Mouse (Mus musculus): ENCODE measurements around the gene Fadd.

Gene Fadd

GRCm38 (mm10) chr7:144536367-144536766 is 45.9 kb downstream of the Fadd start:
- in situ Hi-C loops (cut with MboI, MseI), result no loop called here

- in situ Hi-C loops (cut with MboI, MseI), result no loop called here
Measured at GRCm38 (mm10) chr7:144534773-144535172, 47.5 kb downstream of the Fadd start.

- in situ Hi-C loops (cut with MboI, MseI), result no loop called here
Measured at GRCm38 (mm10) chr7:144531585-144532378, 50.5 kb downstream of the Fadd start.

- in situ Hi-C loops (cut with MboI, MseI), result no loop called here
Measured at GRCm38 (mm10) chr7:144529851-144530250, 52.4 kb downstream of the Fadd start.

GRCm38 (mm10) chr7:144527723-144528221 is 54.5 kb downstream of the Fadd start:
- in situ Hi-C loops (cut with MboI, MseI), result no loop called here
